Mouse (Mus musculus) hindbrain, embryonic 14.5 days (tissue): ENCODE data around the gene Crkl. TPM values are rescaled to one million over a fixed set of nuclear protein-coding genes. Genes with fewer than 3 reads are reported as not detected.

Experiments
- ATAC-seq: fragments of 200-750 bp; cut with Nextera tagmentation; 2 replicates; pipeline ENCODE4 v1.8.0; 2017; ENCODE audit warnings: moderate number of reproducible peaks, mild to moderate bottlenecking, moderate TSS enrichment, moderate library complexity; ENCODE audit not compliant: low FRiP score
- DNase-seq: peaks from one replicate; pipeline ENCODE4 v3.0.0-alpha.2; 2015; ENCODE audit warnings: low spot score
- H3K27ac ChIP-seq: fragments of 300-500 bp; sonication (generic); 2 replicates; pipeline ENCODE4 v1.5.1; 2014; ENCODE audit warnings: mild to moderate bottlenecking, moderate library complexity
- H3K27me3 ChIP-seq: fragments of 300-500 bp; sonication (generic); 2 replicates; pipeline ENCODE4 v1.6.1; 2014; ENCODE audit warnings: mild to moderate bottlenecking, low read length, mixed read lengths; ENCODE audit not compliant: control insufficient read depth, insufficient read depth
- H3K36me3 ChIP-seq: fragments of 300-500 bp; sonication (generic); replicated peaks from 2 replicates; pipeline ENCODE4 v1.6.1; 2014; ENCODE audit not compliant: control insufficient read depth, insufficient read depth
- H3K4me1 ChIP-seq: fragments of 300-500 bp; sonication (generic); replicated peaks from 2 replicates; pipeline ENCODE4 v1.6.1; 2014; ENCODE audit warnings: antibody characterized with exemption, low read length, mixed read lengths; ENCODE audit not compliant: control insufficient read depth, insufficient read depth
- H3K4me2 ChIP-seq: fragments of 300-500 bp; sonication (generic); replicated peaks from 2 replicates; pipeline ENCODE4 v1.6.1; 2014; ENCODE audit warnings: mild to moderate bottlenecking, moderate library complexity
- H3K4me3 ChIP-seq: fragments of 300-500 bp; sonication (generic); replicated peaks from 2 replicates; pipeline ENCODE4 v1.5.1; 2014; ENCODE audit warnings: mild to moderate bottlenecking, low read length
- H3K9ac ChIP-seq: fragments of 300-500 bp; sonication (generic); 2 replicates; pipeline ENCODE4 v1.6.1; 2014
- H3K9me3 ChIP-seq: fragments of 300-500 bp; sonication (generic); 2 replicates; pipeline ENCODE4 v1.6.1; 2016; ENCODE audit warnings: low read length; ENCODE audit not compliant: control insufficient read depth
- WGBS: fragments of 180-500 bp; shearing (Covaris S2); extraction: QIAGEN DNeasy Blood & Tissue Kit; methylation state at CpG from one replicate; pipeline ENCODE4 v1.1.7; 2014; 5-methylcytosine and 5-hydroxymethylcytosine counted together
- polyA plus RNA-seq: library from polyadenylated mRNA; unstranded; fragments of >200 nt; fragmentation: Nextera tagmentation; extraction: Ambion mirVana; gene quantifications from 2 replicates; pipeline ENCODE4 v1.2.1, GENCODE M21; 2014

Crkl gene
- polyA plus RNA-seq, result 65.0 and 78.5 TPM in 2 replicates

GRCm38 (mm10) chr16:17451541-17452372, at the start of gene Crkl:
Gene Crkl, plus strand, starts transcription at chr16:17451987.
- Histone ChIP-seq H3K4me2 (peak within 1 kb of the TSS; percentile 98), H3K9me3 (no peaks in the 10 kb centered on the region), H3K4me3 (peak within 1 kb of the TSS; percentile 98), H3K9ac (peak within 1 kb of the TSS; percentile 98), H3K36me3 (peaks cover 10% of the 10 kb centered on the region), H3K27ac (peak within 1 kb of the TSS; percentile 96), H3K27me3 (no peaks in the 10 kb centered on the region), H3K4me1 (peaks cover 29% of the 10 kb centered on the region)
- WGBS, result under 1% methylated on average over 63 of the region's 63 CpGs
- DNase-seq (peak; percentile 100), ATAC-seq (peak; percentile 97)

- Histone ChIP-seq H3K27ac (no peak overlapping the region), H3K9me3 (no peaks in the 10 kb centered on the region), H3K27me3 (no peaks in the 10 kb centered on the region), H3K9ac (no peak overlapping the region), H3K36me3 (0 out of 2 replicates have a peak, but pooled peaks cover 10% of the 10 kb centered on the region), H3K4me3 (no peak overlapping the region), H3K4me2 (no peak overlapping the region), H3K4me1 (peaks cover 29% of the 10 kb centered on the region)
- DNase-seq, result peak; percentile 36
- whole genome bisulfite sequencing, result 62% methylated on average over 1 of the region's 1 CpGs
- ATAC-seq, result no peak
These were observed 48.9 kb upstream of the Crkl start for GRCm38 (mm10) chr16:17402855-17403254.

- Histone ChIP-seq H3K27ac (peak overlapping the region; percentile 88), H3K4me3 (peak overlapping the region; percentile 56), H3K4me2 (peak overlapping the region; percentile 78), H3K36me3 (peaks cover 10% of the 10 kb centered on the region; the same call in 1 of the 2 replicates), H3K27me3 (no peaks in the 10 kb centered on the region), H3K4me1 (peaks cover 29% of the 10 kb centered on the region), H3K9me3 (no peaks in the 10 kb centered on the region), H3K9ac (peak overlapping the region; percentile 68)
- WGBS, result under 1% methylated on average over 22 of the region's 22 CpGs
- peak; percentile 61 for DNase-seq
- ATAC-seq, result peak; percentile 88
These were observed 46.5 kb upstream of the Crkl start for GRCm38 (mm10) chr16:17405271-17405696.

- Histone ChIP-seq H3K9me3 (no peaks in the 10 kb centered on the region), H3K27ac (peak within 1 kb of the TSS; percentile 88), H3K36me3 (peaks cover 10% of the 10 kb centered on the region; the same call in 1 of the 2 replicates), H3K4me3 (peak within 1 kb of the TSS; percentile 56), H3K9ac (peak within 1 kb of the TSS; percentile 68), H3K4me2 (peak within 1 kb of the TSS; percentile 78), H3K27me3 (no peaks in the 10 kb centered on the region), H3K4me1 (peaks cover 29% of the 10 kb centered on the region)
- peak; percentile 99 for DNase-seq
- WGBS, result under 1% methylated on average over 66 of the region's 69 CpGs
- ATAC-seq, result peak; percentile 98
These were observed 45.9 kb upstream of the Crkl start, which contains the start of the genes Snap29 and Pi4ka for GRCm38 (mm10) chr16:17405736-17406443. Gene Snap29, plus strand, starts transcription at chr16:17405986. Gene Pi4ka, minus strand, starts transcription at chr16:17406314.

- H3K9ac ChIP-seq, result peak overlapping the region; percentile 66
- no peak for DNase-seq
- peak overlapping the region; percentile 53 for H3K4me2 ChIP-seq
- H3K27me3 ChIP-seq, result no peaks in the 10 kb centered on the region
- H3K4me3 ChIP-seq, result peak overlapping the region; percentile 56
- H3K9me3 ChIP-seq, result no peaks in the 10 kb centered on the region
- no peak for ATAC-seq
- no peak overlapping the region for H3K27ac ChIP-seq
- H3K36me3 ChIP-seq, result peaks cover 6% of the 10 kb centered on the region; the same call in 1 of the 2 replicates
- WGBS, result 38% methylated on average over 9 of the region's 9 CpGs
- peaks cover 29% of the 10 kb centered on the region for H3K4me1 ChIP-seq
These were observed 45.1 kb upstream of the Crkl start for GRCm38 (mm10) chr16:17406512-17407231.

GRCm38 (mm10) chr16:17409046-17409445, 42.7 kb upstream of the Crkl start:
- Histone ChIP-seq H3K9me3 (no peaks in the 10 kb centered on the region), H3K4me3 (no peak overlapping the region), H3K27me3 (no peaks in the 10 kb centered on the region), H3K4me1 (peaks cover 26% of the 10 kb centered on the region), H3K4me2 (no peak overlapping the region), H3K36me3 (no peaks in the 10 kb centered on the region; the same call in 1 of the 2 replicates), H3K9ac (no peak overlapping the region), H3K27ac (no peak overlapping the region)
- no peak for ATAC-seq
- WGBS, result 92% methylated on average over 2 of the region's 2 CpGs
- DNase-seq, result no peak

GRCm38 (mm10) chr16:17410209-17410608, 41.6 kb upstream of the Crkl start:
- no peak for ATAC-seq
- H3K4me2 ChIP-seq, result no peak overlapping the region
- H3K4me3 ChIP-seq, result no peak overlapping the region
- H3K9me3 ChIP-seq, result no peaks in the 10 kb centered on the region
- no peaks in the 10 kb centered on the region; the same call in 1 of the 2 replicates for H3K36me3 ChIP-seq
- no peaks in the 10 kb centered on the region for H3K27me3 ChIP-seq
- H3K9ac ChIP-seq, result no peak overlapping the region
- no peak for DNase-seq
- H3K4me1 ChIP-seq, result peaks cover 15% of the 10 kb centered on the region
- 80% methylated on average over 4 of the region's 4 CpGs for WGBS
- H3K27ac ChIP-seq, result no peak overlapping the region

- WGBS, result 82% methylated on average over 3 of the region's 3 CpGs
- H3K4me3 ChIP-seq, result no peak overlapping the region
- no peaks in the 10 kb centered on the region for H3K4me1 ChIP-seq
- H3K27me3 ChIP-seq, result no peaks in the 10 kb centered on the region
- H3K4me2 ChIP-seq, result no peak overlapping the region
- H3K9ac ChIP-seq, result no peak overlapping the region
- H3K9me3 ChIP-seq, result no peaks in the 10 kb centered on the region
- H3K27ac ChIP-seq, result no peak overlapping the region
- no peak for ATAC-seq
- DNase-seq, result no peak
- H3K36me3 ChIP-seq, result peaks cover 87% of the 10 kb centered on the region
These were observed 28.8 kb upstream of the Crkl start for GRCm38 (mm10) chr16:17423021-17423420.
